Mouse (Mus musculus): ENCODE results near the gene Sdc4. TPM values are rescaled to one million over a fixed set of nuclear protein-coding genes. Genes with fewer than 3 reads are reported as not detected.
A peak's percentile ranks its signal among the peaks of the same experiment; 100 is the strongest.

The Sdc4 gene
- polyA plus RNA-seq, 1 experiment from 2014 or later = 10.4 TPM

DNA sequence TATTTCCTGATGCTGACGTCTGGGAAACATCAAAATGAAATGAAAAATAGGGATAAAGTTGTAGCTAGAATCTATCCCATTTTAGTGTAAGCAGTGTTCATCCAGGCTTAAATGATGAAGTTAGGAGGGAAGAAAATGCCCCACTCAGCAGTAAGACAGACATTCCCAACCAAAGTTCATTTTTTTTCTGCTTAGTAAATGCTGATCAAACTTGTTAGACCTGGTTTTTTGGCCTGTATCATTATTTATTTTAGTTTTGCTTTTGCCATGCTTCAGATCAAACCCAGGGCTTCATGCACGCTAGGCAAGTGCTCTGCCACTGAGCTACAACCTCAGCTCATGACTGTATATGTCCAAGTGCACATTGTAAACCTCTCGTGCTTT, 2.4 kb upstream of the Sdc4 start:
- H3K27me3 ChIP-seq = peaks cover 8% of the 10 kb centered on the region
- no peak overlapping the region for H3K27ac ChIP-seq (replicated peaks)
- H3K4me3 ChIP-seq = no peak overlapping the region
- peaks cover 17% of the 10 kb centered on the region for H3K4me1 ChIP-seq (replicated peaks)
- WGBS = 85% methylated on average over 3 of the region's 3 CpGs
- no peak overlapping the region for H3K4me2 ChIP-seq
- H3K9me3 ChIP-seq = no peaks in the 10 kb centered on the region
- no peak overlapping the region for H3K9ac ChIP-seq
- no peaks in the 10 kb centered on the region for H3K36me3 ChIP-seq
- ATAC-seq (ENCODE audit: low FRiP score, low read depth) = no peak

GRCm38 (mm10) chr2:164445399-164446085, 1.9 kb upstream of the Sdc4 start:
- WGBS = 88% methylated on average over 3 of the region's 3 CpGs

GRCm38 (mm10) chr2:164444701-164445100, 1.0 kb upstream of the Sdc4 start:
- 92% methylated on average over 2 of the region's 2 CpGs for WGBS
- Histone ChIP-seq H3K9me3 (no peaks in the 10 kb centered on the region), H3K27me3 (peaks cover 11% of the 10 kb centered on the region), H3K4me1 (replicated peaks) (peaks cover 17% of the 10 kb centered on the region), H3K9ac (no peak overlapping the region), H3K4me3 (no peak overlapping the region), H3K27ac (replicated peaks) (no peak overlapping the region), H3K36me3 (no peaks in the 10 kb centered on the region), H3K4me2 (no peak overlapping the region)
- ATAC-seq (ENCODE audit: low FRiP score, low read depth) = no peak

More at GRCm38 (mm10) chr2:164445399-164446085, 1.9 kb upstream of the Sdc4 start:
- no peaks in the 10 kb centered on the region for H3K36me3 ChIP-seq
- no peak overlapping the region for H3K27ac ChIP-seq (replicated peaks)
- H3K27me3 ChIP-seq = peaks cover 11% of the 10 kb centered on the region
- ATAC-seq (ENCODE audit: low FRiP score, low read depth) = no peak
- H3K9me3 ChIP-seq = no peaks in the 10 kb centered on the region
- H3K4me3 ChIP-seq = no peak overlapping the region
- H3K4me2 ChIP-seq = no peak overlapping the region
- no peak overlapping the region for H3K9ac ChIP-seq
- H3K4me1 ChIP-seq (replicated peaks) = peaks cover 17% of the 10 kb centered on the region

- Histone ChIP-seq H3K27ac (replicated peaks) (no peak overlapping the region), H3K9ac (peak overlapping the region; percentile 50), H3K9me3 (no peaks in the 10 kb centered on the region), H3K4me3 (peak overlapping the region; percentile 53), H3K36me3 (no peaks in the 10 kb centered on the region), H3K4me2 (peak overlapping the region; percentile 97), H3K4me1 (replicated peaks) (peaks cover 17% of the 10 kb centered on the region), H3K27me3 (peaks cover 11% of the 10 kb centered on the region)
- WGBS = 0% methylated on average over 26 of the region's 26 CpGs
- ATAC-seq (ENCODE audit: low FRiP score, low read depth) = peak; percentile 84
Measured at GRCm38 (mm10) chr2:164443051-164443437, 643 bp downstream of the Sdc4 start.

- H3K4me3 ChIP-seq = peak overlapping the region; percentile 53
- H3K4me2 ChIP-seq = peak overlapping the region; percentile 97
- WGBS = 2% methylated on average over 29 of the region's 29 CpGs
- ATAC-seq (ENCODE audit: low FRiP score, low read depth) = no peak; the same call in 1 of the 2 replicates
- peak overlapping the region; percentile 50 for H3K9ac ChIP-seq
- H3K9me3 ChIP-seq = no peaks in the 10 kb centered on the region
- H3K36me3 ChIP-seq = no peaks in the 10 kb centered on the region
- no peak overlapping the region for H3K27ac ChIP-seq (replicated peaks)
- H3K4me1 ChIP-seq (replicated peaks) = peaks cover 17% of the 10 kb centered on the region
- H3K27me3 ChIP-seq = peaks cover 11% of the 10 kb centered on the region
Measured at GRCm38 (mm10) chr2:164442315-164443050, 1.2 kb downstream of the Sdc4 start.

DNA sequence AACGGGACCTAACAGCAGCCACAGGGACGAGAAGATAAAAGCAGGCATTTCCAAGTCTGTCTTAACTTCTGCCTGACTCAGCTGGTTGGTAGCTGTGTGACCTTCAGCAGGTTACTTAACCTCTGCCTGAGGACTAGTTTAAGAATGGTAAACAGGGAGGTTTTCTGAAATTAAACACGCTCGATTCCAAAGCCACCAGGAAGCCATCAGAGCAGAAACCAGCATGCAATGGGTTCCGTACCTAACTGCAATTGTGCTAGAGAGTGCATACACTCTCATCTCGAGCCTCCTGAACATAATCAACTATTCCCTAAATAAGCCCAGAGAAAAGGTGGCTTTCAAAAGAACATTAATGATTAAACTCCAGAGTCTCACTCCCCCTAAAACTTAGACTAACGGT, 2.0 kb downstream of the Sdc4 start:
- Histone ChIP-seq H3K9me3 (no peaks in the 10 kb centered on the region), H3K4me2 (peak overlapping the region; percentile 97), H3K9ac (no peak overlapping the region), H3K4me3 (0 out of 2 replicates have a peak overlapping the region, but pooled peaks have one; percentile 53), H3K36me3 (no peaks in the 10 kb centered on the region), H3K27ac (replicated peaks) (no peak overlapping the region), H3K4me1 (replicated peaks) (peaks cover 17% of the 10 kb centered on the region), H3K27me3 (peaks cover 11% of the 10 kb centered on the region)
- WGBS = 25% methylated on average over 7 of the region's 7 CpGs
- ATAC-seq (ENCODE audit: low FRiP score, low read depth) = no peak

DNA sequence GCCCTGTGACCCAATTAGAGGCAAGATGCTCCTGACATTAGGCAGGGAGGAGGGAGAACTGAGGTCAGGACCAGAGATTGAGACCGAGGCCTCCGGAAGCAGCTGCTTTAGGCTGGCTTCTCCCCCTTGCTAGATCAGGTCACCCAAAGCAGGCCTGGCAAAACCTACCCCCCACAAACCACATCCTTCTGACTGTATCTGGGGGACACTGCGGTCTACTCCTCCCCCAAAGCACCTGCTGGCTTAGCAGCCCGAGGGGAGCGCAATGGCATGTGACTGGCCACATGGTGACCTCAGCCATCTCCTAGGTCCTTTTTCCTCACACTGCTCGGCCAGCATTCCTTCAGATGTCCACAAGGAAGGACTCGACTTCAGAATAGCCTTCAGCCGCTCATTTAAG, 2.5 kb downstream of the Sdc4 start:
- WGBS = 33% methylated on average over 8 of the region's 8 CpGs
- no peak for ATAC-seq (ENCODE audit: low FRiP score, low read depth)
- Histone ChIP-seq H3K27ac (replicated peaks) (no peak overlapping the region), H3K4me1 (replicated peaks) (peaks cover 17% of the 10 kb centered on the region), H3K4me3 (0 out of 2 replicates have a peak overlapping the region, but pooled peaks have one; percentile 0), H3K9me3 (no peaks in the 10 kb centered on the region), H3K27me3 (peaks cover 11% of the 10 kb centered on the region), H3K9ac (no peak overlapping the region), H3K36me3 (no peaks in the 10 kb centered on the region), H3K4me2 (peak overlapping the region; percentile 22; the same call in 1 of the 2 replicates)

DNA sequence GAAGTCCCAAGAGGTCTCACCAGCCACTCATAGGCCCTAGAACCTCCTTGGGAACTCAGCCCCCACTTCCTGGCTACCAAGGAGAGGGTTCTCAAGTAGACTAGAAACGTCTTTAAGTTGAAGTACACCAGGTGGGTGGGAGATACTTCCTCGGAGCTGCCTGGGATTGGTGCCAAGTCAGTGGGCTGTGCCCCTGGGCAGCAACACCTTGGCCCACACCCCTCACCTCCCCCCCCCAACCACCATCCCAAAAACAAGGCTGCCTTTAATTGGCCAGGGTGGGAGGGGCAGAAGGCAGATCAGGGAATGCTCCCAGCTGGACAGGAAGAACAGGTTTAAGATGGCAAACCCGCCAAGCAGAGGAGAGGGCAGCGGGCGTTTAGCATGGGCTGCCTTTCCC, 3.4 kb downstream of the Sdc4 start:
- Histone ChIP-seq H3K27me3 (peaks cover 11% of the 10 kb centered on the region), H3K9ac (no peak overlapping the region), H3K9me3 (no peaks in the 10 kb centered on the region), H3K4me3 (no peak overlapping the region), H3K4me1 (replicated peaks) (peaks cover 17% of the 10 kb centered on the region), H3K4me2 (no peak overlapping the region), H3K27ac (replicated peaks) (no peak overlapping the region), H3K36me3 (no peaks in the 10 kb centered on the region)
- 84% methylated on average over 5 of the region's 5 CpGs for WGBS
- ATAC-seq (ENCODE audit: low FRiP score, low read depth) = no peak

- 74% methylated on average over 3 of the region's 3 CpGs for WGBS
- Histone ChIP-seq H3K4me3 (no peak overlapping the region), H3K9ac (no peak overlapping the region), H3K9me3 (no peaks in the 10 kb centered on the region), H3K4me1 (replicated peaks) (peaks cover 17% of the 10 kb centered on the region), H3K27ac (replicated peaks) (no peak overlapping the region), H3K27me3 (peaks cover 11% of the 10 kb centered on the region), H3K4me2 (no peak overlapping the region), H3K36me3 (no peaks in the 10 kb centered on the region)
- no peak for ATAC-seq (ENCODE audit: low FRiP score, low read depth)
Measured at GRCm38 (mm10) chr2:164439001-164439421, 4.7 kb downstream of the Sdc4 start.

DNA sequence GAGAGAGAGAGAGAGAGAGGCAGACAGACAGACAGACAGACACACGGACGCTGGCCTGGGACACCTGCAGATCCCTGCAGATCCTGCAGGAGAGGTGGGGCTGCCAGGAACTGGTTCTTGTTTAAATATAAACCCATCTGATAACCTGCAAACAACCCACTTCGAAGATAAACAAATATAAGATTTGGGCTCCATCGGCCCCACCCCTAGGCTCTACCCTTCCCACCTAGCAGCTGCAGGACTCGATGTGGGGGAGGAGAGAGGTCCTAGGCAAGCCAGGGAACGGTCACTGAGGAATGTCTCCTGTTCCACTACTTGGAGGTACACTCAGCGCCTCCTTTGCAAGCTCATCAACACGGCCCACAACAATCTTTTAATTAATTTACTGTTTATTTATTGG, 5.4 kb downstream of the Sdc4 start:
- no peak overlapping the region for H3K4me3 ChIP-seq
- 77% methylated on average over 8 of the region's 8 CpGs for WGBS
- H3K9me3 ChIP-seq = no peaks in the 10 kb centered on the region
- peaks cover 11% of the 10 kb centered on the region for H3K27me3 ChIP-seq
- no peak overlapping the region for H3K9ac ChIP-seq
- no peak overlapping the region for H3K4me2 ChIP-seq
- H3K36me3 ChIP-seq = no peaks in the 10 kb centered on the region
- no peak overlapping the region for H3K27ac ChIP-seq (replicated peaks)
- H3K4me1 ChIP-seq (replicated peaks) = peaks cover 13% of the 10 kb centered on the region
- no peak for ATAC-seq (ENCODE audit: low FRiP score, low read depth)

DNA sequence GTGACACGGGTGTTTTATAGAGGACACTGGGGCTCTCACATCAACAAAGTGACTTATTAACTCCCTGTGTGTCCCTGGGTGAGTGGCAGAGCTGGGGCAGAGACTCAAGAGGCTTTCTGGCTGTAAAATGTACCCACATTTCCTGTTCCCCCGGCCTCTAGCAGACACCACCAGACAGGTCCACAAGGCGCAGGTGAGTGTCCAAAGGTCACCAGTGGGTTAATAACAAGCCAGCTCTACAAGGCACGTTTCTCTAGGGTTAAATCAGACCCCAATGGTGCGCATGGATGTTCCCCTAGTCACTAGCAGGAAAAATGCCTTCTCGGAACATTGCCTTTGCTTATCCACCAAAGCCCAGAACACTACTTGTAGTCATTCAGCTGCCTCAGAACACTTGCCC, 6.0 kb downstream of the Sdc4 start:
- no peak overlapping the region for H3K4me3 ChIP-seq
- H3K36me3 ChIP-seq = no peaks in the 10 kb centered on the region
- WGBS = 79% methylated on average over 6 of the region's 6 CpGs
- H3K4me1 ChIP-seq (replicated peaks) = peaks cover 7% of the 10 kb centered on the region
- H3K9ac ChIP-seq = no peak overlapping the region
- ATAC-seq (ENCODE audit: low FRiP score, low read depth) = no peak
- H3K9me3 ChIP-seq = no peaks in the 10 kb centered on the region
- H3K4me2 ChIP-seq = no peak overlapping the region
- H3K27ac ChIP-seq (replicated peaks) = no peak overlapping the region
- H3K27me3 ChIP-seq = peaks cover 11% of the 10 kb centered on the region

GRCm38 (mm10) chr2:164436961-164437360, 6.7 kb downstream of the Sdc4 start:
- H3K4me3 ChIP-seq = no peak overlapping the region
- 73% methylated on average over 3 of the region's 3 CpGs for WGBS
- H3K36me3 ChIP-seq = no peaks in the 10 kb centered on the region
- H3K9me3 ChIP-seq = no peaks in the 10 kb centered on the region
- H3K4me2 ChIP-seq = no peak overlapping the region
- H3K27me3 ChIP-seq = peaks cover 11% of the 10 kb centered on the region
- no peaks in the 10 kb centered on the region; the same call in 1 of the 2 replicates for H3K4me1 ChIP-seq (replicated peaks)
- no peak for ATAC-seq (ENCODE audit: low FRiP score, low read depth)
- no peak overlapping the region for H3K9ac ChIP-seq
- H3K27ac ChIP-seq (replicated peaks) = no peak overlapping the region

Measured in hindbrain, embryonic 15.5 days (tissue).